Mouse (Mus musculus) spleen, adult 18-20 months (tissue): ENCODE measurements around the gene Srgn.
"Not testable (repeated sequence)": the region's sequence is repeated elsewhere in the genome, so short reads cannot be mapped to it uniquely, and the experiment has no call there.

Experiments
- DNase-seq, 2 experiments: peaks; one replicate each; pipeline ENCODE4 v3.0.0; 2022; ENCODE audit warnings: mixed read lengths in 2 of 2

Gene Srgn

GRCm38 (mm10) chr10:62520911-62521310, 6.3 kb downstream of the Srgn start:
- DNase-seq, result no peak

- no peak for DNase-seq
Measured at GRCm38 (mm10) chr10:62517511-62517910, 9.7 kb downstream of the Srgn start.

- DNase-seq, result no peak
Measured at GRCm38 (mm10) chr10:62512855-62513254, 14.4 kb downstream of the Srgn start.

GRCm38 (mm10) chr10:62511528-62511927, 15.7 kb downstream of the Srgn start:
- no peak for DNase-seq

GRCm38 (mm10) chr10:62509032-62509656, 18.1 kb downstream of the Srgn start:
- no peak for DNase-seq

GRCm38 (mm10) chr10:62508459-62508858, 18.8 kb downstream of the Srgn start:
- peak; percentile 21 to 41 for DNase-seq

GRCm38 (mm10) chr10:62507591-62508308, 19.5 kb downstream of the Srgn start:
- DNase-seq, result peak; percentile 61 to 66

- DNase-seq, result no peak
Measured at GRCm38 (mm10) chr10:62507071-62507470, 20.2 kb downstream of the Srgn start.

- peak; percentile 25 to 40 for DNase-seq
Measured at GRCm38 (mm10) chr10:62506019-62506556, 21.2 kb downstream of the Srgn start.

- DNase-seq, result no peak
Measured at GRCm38 (mm10) chr10:62505224-62505983, 21.8 kb downstream of the Srgn start.

- no peak for DNase-seq
Measured at GRCm38 (mm10) chr10:62503836-62504628, 23.2 kb downstream of the Srgn start.

- no peak for DNase-seq
Measured at GRCm38 (mm10) chr10:62503353-62503752, 23.9 kb downstream of the Srgn start.

GRCm38 (mm10) chr10:62501951-62502350, 25.3 kb downstream of the Srgn start:
- DNase-seq, result no peak

GRCm38 (mm10) chr10:62500916-62501615, 26.2 kb downstream of the Srgn start:
- DNase-seq, result peak; percentile 30 to 41

- DNase-seq, result peak; percentile 48 to 61
Measured at GRCm38 (mm10) chr10:62500088-62500915, 26.9 kb downstream of the Srgn start.

- DNase-seq, result not testable (repeated sequence)
Measured at GRCm38 (mm10) chr10:62491681-62492080, 35.6 kb downstream of the Srgn start.

GRCm38 (mm10) chr10:62488266-62488665, 39.0 kb downstream of the Srgn start:
- DNase-seq, result no peak

- peak; percentile 99 for DNase-seq
Measured at GRCm38 (mm10) chr10:62486618-62487415, 40.4 kb downstream of the Srgn start, which contains the start of gene Vps26a. Vps26a (minus strand) TSS chr10:62486805.

GRCm38 (mm10) chr10:62485878-62486582, 41.2 kb downstream of the Srgn start:
- no peak for DNase-seq
